Mouse (Mus musculus) liver, adult 2 months (tissue): ENCODE data around the gene Znfx1. TPM values are rescaled to one million over a fixed set of nuclear protein-coding genes. Genes with fewer than 3 reads are reported as not detected.
A peak's percentile ranks its signal among the peaks of the same experiment; 100 is the strongest.

Source experiments
- DNase-seq: peaks from one replicate; pipeline ENCODE4 v3.0.0-alpha.2; 2011; ENCODE audit warnings: low read depth, low spot score; ENCODE audit errors: extremely low read depth
- H3K27ac ChIP-seq: fragments of 200-500 bp; replicated peaks from 2 replicates; pipeline ENCODE4 v1.5.1; 2012; ENCODE audit warnings: low read depth, mild to moderate bottlenecking, control low read depth, inconsistent platforms, low read length; ENCODE audit not compliant: insufficient read depth
- H3K27me3 ChIP-seq: fragments of 200-500 bp; 2 replicates; pipeline ENCODE4 v1.6.1; 2012; ENCODE audit warnings: mild to moderate bottlenecking, moderate library complexity, low read length, inconsistent platforms; ENCODE audit not compliant: control insufficient read depth, insufficient read depth
- H3K36me3 ChIP-seq: fragments of 200-500 bp; 2 replicates; pipeline ENCODE4 v1.6.1; 2012; ENCODE audit warnings: low read length, inconsistent platforms; ENCODE audit not compliant: control insufficient read depth, insufficient read depth
- H3K4me1 ChIP-seq: fragments of 200-500 bp; 2 replicates; pipeline ENCODE4 v1.6.1; 2011; ENCODE audit warnings: low read length; ENCODE audit not compliant: control insufficient read depth, insufficient read depth
- H3K4me3 ChIP-seq: fragments of 200-500 bp; 2 replicates; pipeline ENCODE4 v1.5.1; 2011; ENCODE audit warnings: low read depth, mild to moderate bottlenecking, control low read depth, low read length, moderate library complexity; ENCODE audit not compliant: insufficient read depth
- H3K79me2 ChIP-seq: fragments of 200-500 bp; 2 replicates; pipeline ENCODE4 v1.6.1; 2012; ENCODE audit warnings: inconsistent platforms, mild to moderate bottlenecking, low read length, moderate library complexity; ENCODE audit not compliant: control insufficient read depth, insufficient read depth
- H3K9ac ChIP-seq: fragments of 200-500 bp; 2 replicates; pipeline ENCODE4 v1.6.1; 2012; ENCODE audit warnings: low read depth, mild to moderate bottlenecking, control low read depth, inconsistent platforms, low read length
- CTCF ChIP-seq: fragments of 200-500 bp; IDR thresholded peaks from 2 replicates; pipeline ENCODE4 v1.5.1; 2011; ENCODE audit warnings: low read depth, low read length, control low read depth
- POLR2A ChIP-seq: fragments of 200-500 bp; IDR thresholded peaks from 2 replicates; pipeline ENCODE4 v1.6.1; 2011; ENCODE audit warnings: low read length, control low read depth; ENCODE audit not compliant: insufficient read depth; ENCODE audit errors: extremely low read depth
- WGBS: fragments of 180-500 bp; shearing (Covaris S2); methylation state at CpG from one replicate; pipeline ENCODE4 v1.1.7; 2018; 5-methylcytosine and 5-hydroxymethylcytosine counted together
- polyA plus RNA-seq: library from polyadenylated mRNA; depleted of rRNA; stranded (reverse); fragments of >200 nt; gene quantifications from 2 replicates; pipeline ENCODE4 v1.2.3, GENCODE M21; 2012; rRNA removed
- total RNA-seq: library from RNA; depleted of rRNA; stranded (reverse); fragments of >200 nt; gene quantifications from 2 replicates; pipeline ENCODE4 v1.2.3, GENCODE M21; 2014; rRNA removed

Gene Znfx1
- total and polyA plus RNA-seq, 2 experiments: 21.6 to 23.3 TPM

GRCm38 (mm10) chr2:166995796-166996532 lies 66.9 kb downstream of the Znfx1 start, which contains the start of gene Stau1:
Gene Stau1 (minus strand): TSS chr2:166996299.
- peaks cover 20% of the 10 kb centered on the region for H3K4me1 ChIP-seq

GRCm38 (mm10) chr2:166995021-166995795 lies 67.6 kb downstream of the Znfx1 start:
- TF ChIP-seq CTCF: no peak
- no peak for TF ChIP-seq POLR2A
- under 1% methylated on average over 28 of the region's 28 CpGs for WGBS
- peak overlapping the region; percentile 78 for H3K27ac ChIP-seq
- no peaks in the 10 kb centered on the region for H3K36me3 ChIP-seq
- H3K4me1 ChIP-seq: peaks cover 25% of the 10 kb centered on the region
- H3K27me3 ChIP-seq: no peaks in the 10 kb centered on the region
- H3K9ac ChIP-seq: peak overlapping the region; percentile 91
- H3K4me3 ChIP-seq: peak overlapping the region; percentile 80
- DNase-seq: peak; percentile 50
- peaks cover 29% of the 10 kb centered on the region for H3K79me2 ChIP-seq

More at GRCm38 (mm10) chr2:166995796-166996532, 66.9 kb downstream of the Znfx1 start, which contains the start of gene Stau1:
- Histone ChIP-seq H3K79me2 (peaks cover 26% of the 10 kb centered on the region), H3K4me3 (peak within 1 kb of the TSS; percentile 80), H3K27ac (peak within 1 kb of the TSS; percentile 78), H3K27me3 (no peaks in the 10 kb centered on the region), H3K36me3 (no peaks in the 10 kb centered on the region), H3K9ac (peak within 1 kb of the TSS; percentile 91)
- TF ChIP-seq POLR2A: peak; percentile 91
- TF ChIP-seq CTCF: no peak
- DNase-seq: peak; percentile 90
- WGBS: under 1% methylated on average over 87 of the region's 88 CpGs

GRCm38 (mm10) chr2:166991945-166992344 lies 70.9 kb downstream of the Znfx1 start:
- 0 out of 2 replicates have a peak overlapping the region, but pooled peaks have one; percentile 44 for H3K9ac ChIP-seq
- H3K27me3 ChIP-seq: no peaks in the 10 kb centered on the region
- peak overlapping the region; percentile 92 for H3K27ac ChIP-seq
- H3K4me3 ChIP-seq: no peak overlapping the region
- peaks cover 32% of the 10 kb centered on the region for H3K4me1 ChIP-seq
- DNase-seq: peak; percentile 91
- H3K79me2 ChIP-seq: peaks cover 52% of the 10 kb centered on the region
- H3K36me3 ChIP-seq: no peaks in the 10 kb centered on the region
- TF ChIP-seq POLR2A (no peak), CTCF (no peak)

- Histone ChIP-seq H3K27ac (0 out of 2 replicates have a peak overlapping the region, but pooled peaks have one; percentile 1), H3K4me1 (peaks cover 30% of the 10 kb centered on the region), H3K9ac (no peak overlapping the region), H3K27me3 (no peaks in the 10 kb centered on the region), H3K4me3 (no peak overlapping the region), H3K79me2 (peaks cover 56% of the 10 kb centered on the region), H3K36me3 (no peaks in the 10 kb centered on the region)
- TF ChIP-seq POLR2A (no peak), CTCF (no peak)
- DNase-seq: no peak
- WGBS: 71% methylated on average over 7 of the region's 7 CpGs
These were observed 72.0 kb downstream of the Znfx1 start for GRCm38 (mm10) chr2:166990861-166991260.

Other genes starting within 250 kb of the Znfx1 start
- 27.0 and 29.7 TPM in 2 replicates for gene Cse1l, start 157.0 kb downstream of the Znfx1 start, total RNA-seq
- 8.3 and 10.7 TPM in 2 replicates for gene Cse1l, start 157.0 kb downstream of the Znfx1 start, polyA plus RNA-seq
- 25.1 and 38.6 TPM in 2 replicates for gene Stau1, start 66.7 kb downstream of the Znfx1 start, total RNA-seq
- 23.8 and 25.9 TPM in 2 replicates for gene Stau1, start 66.7 kb downstream of the Znfx1 start, polyA plus RNA-seq
- 11.1 and 11.2 TPM in 2 replicates for gene Ddx27, start 47.8 kb downstream of the Znfx1 start, total RNA-seq
- gene Ddx27, start 47.8 kb downstream of the Znfx1 start, polyA plus RNA-seq: 8.7 and 13.4 TPM in 2 replicates
- 0.81 and 0.83 TPM in 2 replicates for gene Kcnb1, start 127.1 kb upstream of the Znfx1 start, total RNA-seq
- gene Kcnb1, start 127.1 kb upstream of the Znfx1 start, polyA plus RNA-seq: 0.32 and 0.60 TPM in 2 replicates
- gene Ptgis, start 177.6 kb upstream of the Znfx1 start, total RNA-seq: 1.0 and 1.1 TPM in 2 replicates
- gene Ptgis, start 177.6 kb upstream of the Znfx1 start, polyA plus RNA-seq: 1.4 and 3.1 TPM in 2 replicates